Mouse (Mus musculus) E14TG2a.4 (cell line): ENCODE measurements around the gene Pigu.

Source experiments
- CTCF ChIP-seq: conservative IDR thresholded peaks from 2 replicates; pipeline ENCODE4 v1.5.1; 2014; ENCODE audit warnings: low read length
- NANOG ChIP-seq: IDR thresholded peaks from 2 replicates; pipeline ENCODE4 v1.6.1; 2014; ENCODE audit warnings: borderline replicate concordance, low read length, mixed read lengths
- POU5F1 ChIP-seq: IDR thresholded peaks from 2 replicates; pipeline ENCODE4 v1.6.1; 2014; ENCODE audit warnings: low read length, borderline replicate concordance

DNA sequence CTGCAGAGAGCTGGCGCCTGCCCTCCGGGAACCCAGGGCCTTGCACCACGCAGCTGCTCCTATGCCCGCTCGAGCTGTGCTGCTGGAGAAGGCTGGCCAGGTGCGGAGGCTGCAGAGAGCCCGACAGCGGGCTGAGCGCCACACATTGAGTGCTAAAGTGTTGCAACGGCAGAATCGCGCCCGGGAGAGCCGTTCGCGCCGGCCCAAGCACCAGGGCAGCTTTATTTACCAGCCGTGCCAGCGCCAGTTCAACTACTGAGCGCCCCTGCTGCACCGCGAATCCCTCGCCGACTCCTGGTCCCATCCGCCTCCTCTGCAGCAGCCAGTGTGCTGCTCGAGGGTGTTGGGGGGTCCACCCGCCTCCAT lies 29.3 kb upstream of the Pigu start:
- TF ChIP-seq CTCF = no peak
- TF ChIP-seq POU5F1 = no peak
- TF ChIP-seq NANOG = no peak
